In the genomic region with DNA sequence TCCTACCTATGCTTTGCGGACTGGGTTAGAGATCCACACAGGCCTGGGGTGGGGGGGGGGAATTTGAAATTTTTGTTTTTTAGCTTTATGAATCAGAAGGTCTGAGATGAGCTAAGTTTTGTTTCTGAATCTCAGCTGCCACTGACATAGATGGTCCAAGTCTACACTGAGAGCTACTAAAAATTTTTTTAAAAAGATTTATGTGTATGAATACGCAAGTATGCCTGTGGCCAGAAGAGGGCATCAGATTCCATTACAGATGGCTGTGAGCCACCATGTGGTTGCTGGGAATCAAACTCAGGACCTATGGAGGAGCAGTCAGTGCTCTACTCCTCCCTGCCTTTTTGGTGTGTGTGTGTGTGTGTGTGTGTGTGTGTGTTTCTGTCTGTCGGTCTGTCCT, we compare ENCODE assay signal across 21 mouse cellular contexts. TPM values are rescaled to one million over a fixed set of nuclear protein-coding genes. Genes with fewer than 3 reads are reported as not detected.
DNase-seq lines count a peak whose midpoint lies in the region; ATAC-seq and TF ChIP-seq lines count a peak whose summit lies in the region.
"Had no signal": no experiment of that assay in that cellular context is flagged by ENCODE, and none has a peak within 500 bp of the region (broad histone marks: within the 10 kb centered on the region; RNA-seq: fewer than 3 reads in every experiment).

No protein-coding gene starts in this region.

- TF ChIP-seq CTCF in forebrain, postnatal 0 days (IDR thresholded peaks at IDR 0.05; ENCODE audit: low read depth) = peak; percentile 53
- peak; percentile 55 for TF ChIP-seq CTCF in layer of hippocampus, adult 2 months (conservative IDR thresholded peaks at IDR 0.05)
- peak; percentile 55 for TF ChIP-seq CTCF in midbrain, postnatal 0 days (IDR thresholded peaks at IDR 0.05)

- H3K4me3 ChIP-seq in forebrain, postnatal 0 days (ENCODE audit: low read depth, low read length) = no peak overlapping the region
- H3K4me3 ChIP-seq in forebrain, embryonic 13.5 days = no peak overlapping the region
- no peak overlapping the region for H3K4me3 ChIP-seq in layer of hippocampus, adult 2 months
- no peak overlapping the region for H3K4me3 ChIP-seq in midbrain, postnatal 0 days (ENCODE audit: low read depth, low read length)
- no peak overlapping the region for H3K4me3 ChIP-seq in midbrain, embryonic 16.5 days (ENCODE audit: low read depth, low read length)
- H3K4me3 ChIP-seq: hindbrain, embryonic 10.5 days; lung, embryonic 15.5 days; neural tube, embryonic 15.5 days; stomach, embryonic 15.5 days had no signal

- H3K4me2 ChIP-seq in forebrain, postnatal 0 days (ENCODE audit: low read depth) = no peak overlapping the region
- H3K4me2 ChIP-seq in forebrain, embryonic 13.5 days = no peak overlapping the region
- H3K4me2 ChIP-seq in midbrain, postnatal 0 days (ENCODE audit: low read depth, low read length, poor library complexity, severe bottlenecking) = no peak overlapping the region
- no peak overlapping the region for H3K4me2 ChIP-seq in midbrain, embryonic 16.5 days (ENCODE audit: low read length)
- H3K4me2 ChIP-seq: heart, embryonic 11.5 days; lung, embryonic 15.5 days; neural tube, embryonic 15.5 days; stomach, embryonic 15.5 days had no signal

- no peak for DNase-seq in forebrain, postnatal 0 days
- DNase-seq in layer of hippocampus, adult 2 months (ENCODE audit: low spot score in 2 of 2) = no peak
- DNase-seq in layer of hippocampus, adult 9-10 months (ENCODE audit: low spot score) = no peak
- no peak for DNase-seq in midbrain, postnatal 0 days (ENCODE audit: low spot score)
- no peak for DNase-seq in urinary bladder, adult 18-20 months (ENCODE audit: low spot score in 2 of 2)
- DNase-seq in frontal cortex, adult 2 months (ENCODE audit: extremely low spot score in 1 of 2, low spot score in 1 of 2) = no peak
- DNase-seq: B cell, adult 2 months; embryo, embryonic 11 days; kidney, postnatal 14 days; left cerebral cortex, postnatal 4 days; retina, postnatal 1 day; thymus, postnatal 25 days had no signal

- H3K4me1 ChIP-seq in forebrain, postnatal 0 days (ENCODE audit: insufficient read depth) = no peaks in the 10 kb centered on the region
- no peaks in the 10 kb centered on the region for H3K4me1 ChIP-seq in forebrain, embryonic 13.5 days
- no peaks in the 10 kb centered on the region for H3K4me1 ChIP-seq in midbrain, postnatal 0 days (ENCODE audit: insufficient read depth, low read length)
- no peaks in the 10 kb centered on the region for H3K4me1 ChIP-seq in midbrain, embryonic 16.5 days (ENCODE audit: control insufficient read depth, insufficient read depth, low read length)
- H3K4me1 ChIP-seq: hindbrain, embryonic 10.5 days; stomach, embryonic 15.5 days had no signal

- no peak overlapping the region for H3K9ac ChIP-seq in forebrain, postnatal 0 days
- no peak overlapping the region for H3K9ac ChIP-seq in forebrain, embryonic 13.5 days
- no peak overlapping the region for H3K9ac ChIP-seq in midbrain, postnatal 0 days (replicated peaks; ENCODE audit: low read length, poor library complexity, severe bottlenecking)
- no peak overlapping the region for H3K9ac ChIP-seq in midbrain, embryonic 16.5 days (ENCODE audit: low read depth, low read length)
- H3K9ac ChIP-seq: lung, embryonic 15.5 days; neural tube, embryonic 15.5 days; stomach, embryonic 15.5 days had no signal

- H3K27ac ChIP-seq in forebrain, postnatal 0 days (ENCODE audit: low read depth, low read length) = no peak overlapping the region
- no peak overlapping the region for H3K27ac ChIP-seq in forebrain, embryonic 13.5 days
- no peak overlapping the region for H3K27ac ChIP-seq in layer of hippocampus, adult 2 months
- peak overlapping the region; percentile 26; the same call in 1 of the 2 replicates for H3K27ac ChIP-seq in midbrain, postnatal 0 days (ENCODE audit: low read depth, low read length)
- H3K27ac ChIP-seq in midbrain, embryonic 16.5 days (ENCODE audit: low read length) = no peak overlapping the region
- H3K27ac ChIP-seq: hindbrain, embryonic 10.5 days; stomach, embryonic 15.5 days had no signal

- no peak for ATAC-seq in forebrain, postnatal 0 days
- ATAC-seq in forebrain, embryonic 13.5 days = no peak
- ATAC-seq in midbrain, postnatal 0 days (ENCODE audit: low FRiP score) = no peak
- no peak for ATAC-seq in midbrain, embryonic 16.5 days
- ATAC-seq: forebrain, embryonic 16.5 days had no signal

- 94% methylated on average over 3 of the region's 3 CpGs for WGBS in forebrain, postnatal 0 days
- WGBS in forebrain, embryonic 13.5 days = 97% methylated on average over 3 of the region's 3 CpGs
- 96% methylated on average over 3 of the region's 3 CpGs for WGBS in midbrain, postnatal 0 days
- WGBS in midbrain, embryonic 16.5 days = 94% methylated on average over 3 of the region's 3 CpGs

- peaks cover 62% of the 10 kb centered on the region for H3K36me3 ChIP-seq in forebrain, postnatal 0 days (ENCODE audit: insufficient read depth)
- peaks cover 84% of the 10 kb centered on the region for H3K36me3 ChIP-seq in forebrain, embryonic 13.5 days (ENCODE audit: poor library complexity, severe bottlenecking)
- peaks cover 49% of the 10 kb centered on the region for H3K36me3 ChIP-seq in midbrain, postnatal 0 days (ENCODE audit: insufficient read depth, low read length)
- peaks cover 37% of the 10 kb centered on the region for H3K36me3 ChIP-seq in midbrain, embryonic 16.5 days (ENCODE audit: control insufficient read depth, insufficient read depth, low read length)

- no peaks in the 10 kb centered on the region for H3K27me3 ChIP-seq in forebrain, postnatal 0 days (ENCODE audit: insufficient read depth, low read length)
- no peaks in the 10 kb centered on the region for H3K27me3 ChIP-seq in forebrain, embryonic 13.5 days
- H3K27me3 ChIP-seq in midbrain, postnatal 0 days (ENCODE audit: insufficient read depth, low read length) = no peaks in the 10 kb centered on the region
- H3K27me3 ChIP-seq in midbrain, embryonic 16.5 days (ENCODE audit: control insufficient read depth, insufficient read depth, low read depth, low read length) = no peaks in the 10 kb centered on the region
- H3K27me3 ChIP-seq: lung, embryonic 15.5 days; neural tube, embryonic 15.5 days; stomach, embryonic 15.5 days had no signal

- no peaks in the 10 kb centered on the region for H3K9me3 ChIP-seq in forebrain, postnatal 0 days (ENCODE audit: low read length)
- H3K9me3 ChIP-seq in forebrain, embryonic 13.5 days (replicated peaks) = no peaks in the 10 kb centered on the region
- H3K9me3 ChIP-seq in midbrain, postnatal 0 days (ENCODE audit: low read length) = no peaks in the 10 kb centered on the region
- no peaks in the 10 kb centered on the region for H3K9me3 ChIP-seq in midbrain, embryonic 16.5 days (replicated peaks; ENCODE audit: control insufficient read depth, low read length, poor library complexity, severe bottlenecking)
- H3K9me3 ChIP-seq: hindbrain, embryonic 10.5 days; lung, embryonic 15.5 days; neural tube, embryonic 15.5 days; stomach, embryonic 15.5 days had no signal

RNA-seq across cellular contexts. Expression of a gene that starts 11.2 kb away (rescaled TPM):
- 322 and 350 TPM in 2 replicates for total RNA-seq in forebrain, postnatal 0 days (2014; rRNA removed)
- 499 and 621 TPM in 2 replicates for polyA plus RNA-seq in forebrain, postnatal 0 days (2015; fragmentation: Nextera tagmentation; extraction: Ambion mirVana)
- 559 and 571 TPM in 2 replicates for polyA plus RNA-seq in forebrain, embryonic 13.5 days (2015; fragmentation: Nextera tagmentation; extraction: Ambion mirVana)
- total RNA-seq in layer of hippocampus, adult 2 months (2021) = 100 to 1,000 TPM; 128 to 133 TPM
- total RNA-seq in midbrain, postnatal 0 days (2014; rRNA removed) = 386 and 449 TPM in 2 replicates
- polyA plus RNA-seq in midbrain, postnatal 0 days (2015; fragmentation: Nextera tagmentation; extraction: Ambion mirVana) = 473 and 491 TPM in 2 replicates
- 387 and 401 TPM in 2 replicates for polyA plus RNA-seq in midbrain, embryonic 16.5 days (2015; fragmentation: Nextera tagmentation; extraction: Ambion mirVana)
- 241 and 243 TPM in 2 replicates for polyA plus RNA-seq in frontal cortex, adult 2 months (2012; rRNA removed)

RNA-seq across cellular contexts. Expression of a gene that starts 14.1 kb away (rescaled TPM):
- 13.0 and 21.9 TPM in 2 replicates for total RNA-seq in forebrain, postnatal 0 days (2014; rRNA removed)
- 10.0 and 12.6 TPM in 2 replicates for polyA plus RNA-seq in forebrain, postnatal 0 days (2015; fragmentation: Nextera tagmentation; extraction: Ambion mirVana)
- 21.5 and 22.9 TPM in 2 replicates for polyA plus RNA-seq in forebrain, embryonic 13.5 days (2015; fragmentation: Nextera tagmentation; extraction: Ambion mirVana)
- total RNA-seq in layer of hippocampus, adult 2 months (2021) = 10 to 100 TPM; 29.1 to 31.1 TPM
- 16.0 and 19.6 TPM in 2 replicates for total RNA-seq in midbrain, postnatal 0 days (2014; rRNA removed)
- polyA plus RNA-seq in midbrain, postnatal 0 days (2015; fragmentation: Nextera tagmentation; extraction: Ambion mirVana) = 14.2 and 16.7 TPM in 2 replicates
- polyA plus RNA-seq in midbrain, embryonic 16.5 days (2015; fragmentation: Nextera tagmentation; extraction: Ambion mirVana) = 18.2 and 19.1 TPM in 2 replicates
- polyA plus RNA-seq in frontal cortex, adult 2 months (2012; rRNA removed) = 74.6 and 83.8 TPM in 2 replicates
- total RNA-seq: monocyte, adult 5-6 weeks had no signal

RNA-seq across cellular contexts. Expression of a gene that starts 28.7 kb away (rescaled TPM):
- 14.4 and 15.5 TPM in 2 replicates for total RNA-seq in forebrain, postnatal 0 days (2014; rRNA removed)
- 27.2 and 27.8 TPM in 2 replicates for polyA plus RNA-seq in forebrain, postnatal 0 days (2015; fragmentation: Nextera tagmentation; extraction: Ambion mirVana)
- 12.8 and 17.3 TPM in 2 replicates for polyA plus RNA-seq in forebrain, embryonic 13.5 days (2015; fragmentation: Nextera tagmentation; extraction: Ambion mirVana)
- 10 to 100 TPM; 45.5 to 49.3 TPM for total RNA-seq in layer of hippocampus, adult 2 months (2021)
- 13.3 and 27.0 TPM in 2 replicates for total RNA-seq in midbrain, postnatal 0 days (2014; rRNA removed)
- polyA plus RNA-seq in midbrain, postnatal 0 days (2015; fragmentation: Nextera tagmentation; extraction: Ambion mirVana) = 41.5 and 45.1 TPM in 2 replicates
- 24.4 and 29.8 TPM in 2 replicates for polyA plus RNA-seq in midbrain, embryonic 16.5 days (2015; fragmentation: Nextera tagmentation; extraction: Ambion mirVana)
- polyA plus RNA-seq in frontal cortex, adult 2 months (2012; rRNA removed) = 51.9 and 54.8 TPM in 2 replicates

RNA-seq across cellular contexts. Expression of a gene that starts 30.1 kb away (rescaled TPM):
- total RNA-seq in forebrain, postnatal 0 days (2014; rRNA removed) = 131 and 146 TPM in 2 replicates
- polyA plus RNA-seq in forebrain, postnatal 0 days (2015; fragmentation: Nextera tagmentation; extraction: Ambion mirVana) = 4.2 and 4.6 TPM in 2 replicates
- 3.5 and 4.2 TPM in 2 replicates for polyA plus RNA-seq in forebrain, embryonic 13.5 days (2015; fragmentation: Nextera tagmentation; extraction: Ambion mirVana)
- total RNA-seq in layer of hippocampus, adult 2 months (2021) = 100 to 1,000 TPM; 106 to 109 TPM
- 149 and 166 TPM in 2 replicates for total RNA-seq in midbrain, postnatal 0 days (2014; rRNA removed)
- polyA plus RNA-seq in midbrain, postnatal 0 days (2015; fragmentation: Nextera tagmentation; extraction: Ambion mirVana) = 4.1 and 5.2 TPM in 2 replicates
- 5.0 and 5.1 TPM in 2 replicates for polyA plus RNA-seq in midbrain, embryonic 16.5 days (2015; fragmentation: Nextera tagmentation; extraction: Ambion mirVana)
- 60.9 and 63.3 TPM in 2 replicates for polyA plus RNA-seq in frontal cortex, adult 2 months (2012; rRNA removed)

RNA-seq across cellular contexts. Expression of a gene that starts 51.1 kb away (rescaled TPM):
- 42.2 and 48.1 TPM in 2 replicates for total RNA-seq in forebrain, postnatal 0 days (2014; rRNA removed)
- 1.7 TPM in 2 replicates for polyA plus RNA-seq in forebrain, postnatal 0 days (2015; fragmentation: Nextera tagmentation; extraction: Ambion mirVana)
- 3.2 and 3.5 TPM in 2 replicates for polyA plus RNA-seq in forebrain, embryonic 13.5 days (2015; fragmentation: Nextera tagmentation; extraction: Ambion mirVana)
- 100 to 1,000 TPM; 122 to 124 TPM for total RNA-seq in layer of hippocampus, adult 2 months (2021)
- 43.9 and 52.8 TPM in 2 replicates for total RNA-seq in midbrain, postnatal 0 days (2014; rRNA removed)
- 1.5 and 1.7 TPM in 2 replicates for polyA plus RNA-seq in midbrain, postnatal 0 days (2015; fragmentation: Nextera tagmentation; extraction: Ambion mirVana)
- polyA plus RNA-seq in midbrain, embryonic 16.5 days (2015; fragmentation: Nextera tagmentation; extraction: Ambion mirVana) = 3.3 and 3.5 TPM in 2 replicates
- polyA plus RNA-seq in frontal cortex, adult 2 months (2012; rRNA removed) = 74.9 and 84.0 TPM in 2 replicates
